Mouse (Mus musculus) kidney, adult 11 months (tissue): Measurements from ENCODE around the gene Olfr652.

Experiments
- DNase-seq: peaks from one replicate; pipeline ENCODE4 v3.0.0; 2022

The Olfr652 gene

GRCm38 (mm10) chr7:104560601-104561000 lies at the start of gene Olfr652:
TSS of gene Olfr652 (plus strand) at chr7:104560901.
- no peak for DNase-seq

- no peak for DNase-seq
These were observed 10.9 kb upstream of the Olfr652 start, which contains the start of gene Olfr651 for GRCm38 (mm10) chr7:104549833-104550232. TSS of gene Olfr651 (plus strand) at chr7:104550133.

DNA sequence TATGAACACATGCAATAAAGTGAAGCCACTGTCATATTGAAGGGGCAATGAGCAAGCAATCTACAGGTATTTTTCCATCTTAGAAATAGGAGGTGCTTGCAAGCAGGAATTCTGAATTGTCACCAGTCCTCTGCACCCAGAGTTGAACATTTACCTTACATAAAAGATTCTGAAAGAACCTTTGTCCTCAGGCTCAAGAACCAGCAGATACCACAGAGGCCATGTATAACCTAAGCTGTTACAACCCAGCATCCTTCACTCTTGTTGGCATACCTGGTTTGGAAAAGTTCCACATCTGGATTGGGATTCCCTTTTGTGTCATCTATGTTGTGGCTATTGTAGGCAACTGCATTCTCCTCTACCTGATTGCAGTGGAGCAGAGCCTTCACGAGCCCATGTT lies 8.0 kb upstream of the Olfr652 start:
- DNase-seq: no peak

GRCm38 (mm10) chr7:104577014-104577413 lies 16.3 kb downstream of the Olfr652 start, which contains the start of gene Olfr653:
TSS of gene Olfr653 (plus strand) at chr7:104577314.
- no peak for DNase-seq

- DNase-seq: no peak
These were observed 20.1 kb downstream of the Olfr652 start for GRCm38 (mm10) chr7:104580846-104581245.

- DNase-seq: no peak
These were observed 20.7 kb downstream of the Olfr652 start for GRCm38 (mm10) chr7:104581429-104581828.

DNA sequence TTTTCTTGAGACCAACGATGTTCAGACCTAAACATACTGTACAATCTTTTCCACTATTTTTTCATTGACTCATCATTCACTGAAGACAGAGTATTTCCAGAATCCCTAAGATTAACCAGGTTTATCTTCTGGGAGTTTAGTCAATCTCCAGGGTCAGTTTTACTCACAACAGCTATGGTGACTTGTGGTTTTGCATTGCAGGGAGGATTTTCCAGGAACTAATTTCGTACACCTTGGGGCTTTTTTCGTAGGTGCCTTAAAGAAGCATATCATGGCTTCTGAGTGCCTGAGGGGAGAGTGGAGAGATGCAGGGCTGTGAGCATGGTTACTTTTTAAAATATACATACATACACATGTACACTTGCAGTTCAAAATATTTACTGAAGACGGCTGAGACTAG lies 26.0 kb downstream of the Olfr652 start, which contains the start of gene Olfr654:
Olfr654 (plus strand) TSS at position 301 of the 400 bp plus-strand sequence.
- DNase-seq: no peak

GRCm38 (mm10) chr7:104588274-104588673 lies 27.6 kb downstream of the Olfr652 start:
- DNase-seq: no peak

DNA sequence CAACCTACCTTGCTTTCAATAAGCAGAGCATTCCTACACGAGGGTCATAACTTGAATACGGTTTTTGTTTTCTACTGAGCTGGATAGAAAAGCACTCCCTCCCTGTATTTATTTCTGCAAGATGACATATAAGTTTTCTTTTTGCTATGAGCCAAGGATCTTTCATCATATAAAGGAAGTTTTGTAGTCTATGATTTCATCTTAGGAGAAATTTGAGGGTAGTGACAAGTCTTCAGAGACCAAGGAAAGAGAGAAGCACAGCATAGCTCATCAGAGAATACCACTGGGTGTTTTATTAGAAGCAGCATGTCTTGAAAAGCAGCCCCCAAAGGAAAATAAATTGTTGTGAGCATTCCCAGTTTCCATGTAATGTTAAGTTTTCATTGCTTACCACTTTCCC lies 41.0 kb downstream of the Olfr652 start, which contains the start of gene Olfr655:
Olfr655 (minus strand) TSS at position 101 of the 400 bp plus-strand sequence.
- DNase-seq: no peak

- DNase-seq: no peak
These were observed 42.5 kb downstream of the Olfr652 start for GRCm38 (mm10) chr7:104603173-104603572.

- DNase-seq: no peak
These were observed 44.0 kb downstream of the Olfr652 start for GRCm38 (mm10) chr7:104604727-104605126.

GRCm38 (mm10) chr7:104613655-104614054 lies 53.0 kb downstream of the Olfr652 start, which contains the start of gene Olfr656:
TSS of gene Olfr656 (plus strand) at chr7:104613955.
- no peak for DNase-seq
